Mouse (Mus musculus) testis, adult 2 months (tissue): ENCODE results near the gene Fgd2. TPM values are rescaled to one million over a fixed set of nuclear protein-coding genes. Genes with fewer than 3 reads are reported as not detected.
A peak's percentile ranks its signal among the peaks of the same experiment; 100 is the strongest.

ENCODE experiments used
- H3K27ac ChIP-seq: fragments of 200-500 bp; 2 replicates; pipeline ENCODE4 v1.5.1; 2012; ENCODE audit warnings: low read depth, low read length; ENCODE audit not compliant: control insufficient read depth, insufficient read depth
- H3K27me3 ChIP-seq: fragments of 200-500 bp; 2 replicates; pipeline ENCODE4 v1.6.1; 2012; ENCODE audit warnings: mild to moderate bottlenecking, low read length, moderate library complexity; ENCODE audit not compliant: control insufficient read depth, insufficient read depth
- H3K36me3 ChIP-seq: fragments of 200-500 bp; 2 replicates; pipeline ENCODE4 v1.6.1; 2012; ENCODE audit warnings: mild to moderate bottlenecking, low read length; ENCODE audit not compliant: control insufficient read depth, insufficient read depth
- H3K4me1 ChIP-seq: fragments of 200-500 bp; 2 replicates; pipeline ENCODE4 v1.6.1; 2012; ENCODE audit warnings: low read length; ENCODE audit not compliant: control insufficient read depth, insufficient read depth
- H3K4me3 ChIP-seq: fragments of 200-500 bp; 2 replicates; pipeline ENCODE4 v1.5.1; 2012; ENCODE audit warnings: low read depth, mild to moderate bottlenecking, low read length, moderate library complexity, mixed read lengths; ENCODE audit not compliant: control insufficient read depth
- CTCF ChIP-seq: fragments of 200-500 bp; IDR thresholded peaks from 2 replicates; pipeline ENCODE4 v1.5.1; 2012; ENCODE audit warnings: low read depth, mild to moderate bottlenecking, inconsistent platforms, low read length, moderate library complexity; ENCODE audit not compliant: control insufficient read depth, insufficient read depth, insufficient replicate concordance
- POLR2A ChIP-seq: fragments of 200-500 bp; IDR thresholded peaks from 2 replicates; pipeline ENCODE4 v1.6.1; 2012; ENCODE audit warnings: low read depth, mild to moderate bottlenecking, inconsistent platforms, low read length, moderate library complexity; ENCODE audit not compliant: control insufficient read depth
- polyA plus RNA-seq: library from polyadenylated mRNA; depleted of rRNA; stranded (reverse); fragments of >200 nt; gene quantifications from 2 replicates; pipeline ENCODE4 v1.2.3, GENCODE M21; 2012

Fgd2 gene
- polyA plus RNA-seq, 1 experiment: 33.4 TPM

DNA sequence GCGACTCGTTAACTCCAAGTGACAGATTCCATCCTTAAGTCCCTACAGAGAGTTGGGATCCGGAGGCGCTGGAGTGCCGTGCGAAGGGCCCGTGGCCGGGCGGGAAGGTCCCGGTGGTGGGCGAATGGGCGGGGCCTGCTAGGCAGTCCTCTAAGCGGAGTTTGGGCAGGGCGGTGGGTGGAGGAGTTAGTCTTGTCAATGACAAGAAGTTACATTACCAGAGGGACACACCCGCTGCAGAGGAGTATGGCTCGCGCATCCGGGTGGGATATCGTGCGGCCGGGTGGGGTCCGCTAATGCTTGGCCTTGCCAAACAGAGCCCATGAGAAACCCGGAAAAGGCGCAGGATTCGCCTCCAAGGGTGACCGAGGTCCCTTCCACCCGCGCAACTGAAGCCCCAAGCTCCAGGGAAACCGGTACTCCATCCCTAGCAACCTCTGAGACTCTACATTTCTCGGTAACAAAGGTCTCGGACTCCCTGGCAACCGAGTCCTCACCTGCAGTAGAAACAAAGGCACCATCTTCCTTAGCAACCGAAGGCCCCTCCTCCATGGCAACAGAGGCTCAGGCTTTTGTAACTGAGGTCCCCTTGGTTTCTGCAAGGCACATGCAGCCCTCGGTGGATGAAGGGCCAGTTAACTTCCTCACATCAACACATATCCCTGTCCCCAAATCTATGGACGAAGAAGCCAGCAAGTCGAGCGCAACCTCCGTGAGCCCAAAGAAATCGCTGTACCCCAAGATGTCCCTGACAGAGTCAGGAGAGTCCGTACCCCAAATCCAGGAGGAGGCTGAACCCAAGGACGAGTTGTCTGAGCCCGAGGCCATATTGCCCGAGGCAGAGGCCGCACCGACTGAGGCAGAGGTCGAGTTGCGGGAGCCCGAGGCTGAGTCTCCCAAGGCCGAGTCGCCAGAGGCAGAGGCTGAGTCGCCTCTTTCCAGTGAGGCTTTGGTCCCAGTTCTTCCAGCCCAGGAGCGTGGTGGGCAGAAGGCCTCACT, 33.9 kb upstream of the Fgd2 start:
- Histone ChIP-seq H3K27me3 (peaks cover 2% of the 10 kb centered on the region; the same call in 1 of the 2 replicates), H3K4me1 (peaks cover 44% of the 10 kb centered on the region), H3K27ac (no peak overlapping the region), H3K36me3 (no peaks in the 10 kb centered on the region), H3K4me3 (peak overlapping the region; percentile 72)
- no peak; the same call in 1 of the 2 replicates for TF ChIP-seq POLR2A
- no peak for TF ChIP-seq CTCF

DNA sequence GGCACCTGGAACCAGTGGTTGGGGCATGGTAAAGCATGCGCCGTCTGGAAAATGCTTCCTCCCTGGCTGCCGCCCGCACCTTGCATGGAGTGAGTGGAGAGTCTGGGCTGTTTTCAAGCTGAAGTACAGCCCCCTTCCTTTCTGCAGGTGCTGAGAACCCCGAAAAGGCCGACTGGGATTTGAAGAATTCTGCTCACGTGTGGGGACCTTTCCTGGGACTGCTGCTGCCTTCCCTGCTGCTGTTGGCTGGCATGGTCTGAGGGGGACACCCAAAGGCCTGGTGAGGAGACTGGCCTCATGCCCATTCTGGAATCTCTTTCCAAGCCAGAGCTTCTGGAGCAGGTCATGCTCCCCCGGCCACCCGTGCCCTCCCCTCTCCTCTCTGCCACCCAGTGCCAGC, 33.0 kb upstream of the Fgd2 start:
- Histone ChIP-seq H3K27ac (no peak overlapping the region), H3K36me3 (no peaks in the 10 kb centered on the region), H3K4me3 (peak overlapping the region; percentile 72), H3K27me3 (peaks cover 2% of the 10 kb centered on the region; the same call in 1 of the 2 replicates), H3K4me1 (peaks cover 36% of the 10 kb centered on the region)
- TF ChIP-seq POLR2A (no peak), CTCF (no peak)

DNA sequence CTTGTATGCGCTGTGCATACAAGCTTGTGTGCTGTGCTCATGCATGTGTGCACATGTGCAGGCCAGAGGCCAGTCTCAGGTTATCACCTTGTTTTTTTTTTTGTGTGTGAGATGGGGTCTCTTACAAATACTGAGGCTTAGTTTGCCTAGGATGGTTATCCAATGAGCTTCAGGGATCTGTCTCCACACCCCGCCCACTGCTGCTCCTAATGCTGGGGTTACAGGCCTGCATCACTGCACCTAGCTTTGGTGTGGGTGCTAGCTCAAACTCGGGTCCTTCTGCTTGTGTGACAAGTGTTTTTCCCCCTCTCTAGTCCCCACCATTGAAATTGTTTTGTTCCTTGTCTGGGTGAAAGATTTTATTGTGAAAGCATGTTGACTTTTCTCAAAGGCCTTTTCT, 30.5 kb upstream of the Fgd2 start:
- H3K27me3 ChIP-seq: peaks cover 2% of the 10 kb centered on the region; the same call in 1 of the 2 replicates
- H3K4me1 ChIP-seq: peaks cover 29% of the 10 kb centered on the region
- no peak overlapping the region for H3K27ac ChIP-seq

DNA sequence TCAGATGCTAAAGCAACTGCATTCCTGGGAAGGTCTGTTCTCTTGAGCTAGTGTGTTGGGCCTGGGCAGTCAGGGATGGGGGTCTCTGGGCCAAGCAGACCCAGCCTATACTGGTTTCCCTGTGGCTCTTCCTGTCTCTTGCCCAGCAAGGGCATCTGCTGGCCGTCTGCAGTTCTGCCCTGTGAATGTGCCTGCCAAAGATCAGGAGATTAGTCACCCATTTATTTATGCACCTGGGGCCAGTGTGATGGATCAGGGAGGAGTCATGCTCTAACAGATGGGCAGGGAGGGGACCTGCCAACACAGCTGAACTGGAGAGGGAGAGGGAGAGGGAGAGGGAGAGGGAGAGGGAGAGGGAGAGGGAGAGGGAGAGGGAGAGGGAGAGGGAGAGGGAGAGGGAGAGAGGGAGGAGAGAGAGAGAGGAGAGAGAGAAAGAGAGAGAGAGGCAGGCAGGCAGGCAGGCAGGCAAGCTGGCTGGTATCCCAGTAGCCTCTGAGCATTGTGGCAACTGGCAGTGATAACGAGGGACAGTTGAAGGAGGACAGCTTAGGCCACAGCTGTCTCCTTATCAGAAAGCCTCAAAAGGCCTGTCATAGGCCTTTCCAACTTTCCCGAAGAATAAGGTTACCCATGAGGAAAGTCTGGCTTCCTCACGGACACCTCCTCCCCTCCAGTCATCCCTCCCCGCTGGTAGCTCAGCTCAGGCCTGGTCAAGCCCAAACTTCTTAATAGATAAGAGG, 29.9 kb upstream of the Fgd2 start:
- Histone ChIP-seq H3K4me1 (peaks cover 25% of the 10 kb centered on the region), H3K36me3 (no peaks in the 10 kb centered on the region), H3K27ac (no peak overlapping the region), H3K4me3 (no peak overlapping the region), H3K27me3 (no peaks in the 10 kb centered on the region)
- no peak for TF ChIP-seq POLR2A
- TF ChIP-seq CTCF: no peak

More for the DNA sequence above, 30.5 kb upstream of the Fgd2 start:
- TF ChIP-seq CTCF (no peak), POLR2A (no peak)
- Histone ChIP-seq H3K4me3 (no peak overlapping the region), H3K36me3 (no peaks in the 10 kb centered on the region)

DNA sequence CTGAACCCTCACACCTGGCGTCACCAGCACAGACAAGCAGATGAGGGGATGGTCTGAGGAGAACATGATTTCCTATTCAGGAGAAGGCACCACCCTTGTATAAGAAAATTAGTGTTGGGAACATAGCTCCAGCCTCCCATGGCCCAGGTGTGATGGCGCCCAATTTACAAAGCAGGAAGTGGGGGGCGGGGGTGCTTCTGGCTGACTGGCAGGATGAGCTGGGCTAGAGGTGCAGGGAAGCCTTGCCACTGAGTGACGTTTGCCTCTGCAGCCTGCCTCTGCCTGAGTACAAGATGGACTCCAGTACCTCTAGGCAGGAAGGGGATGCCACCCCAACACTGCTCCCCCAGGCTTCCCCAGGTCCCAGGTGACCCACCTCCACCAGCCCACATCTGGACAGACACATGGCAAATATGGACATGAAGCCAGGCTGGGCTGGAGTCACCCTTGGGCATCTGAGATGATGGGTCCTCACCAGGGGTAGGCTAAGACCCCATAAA, 28.5 kb upstream of the Fgd2 start:
- peaks cover 13% of the 10 kb centered on the region for H3K4me1 ChIP-seq
- H3K27me3 ChIP-seq: no peaks in the 10 kb centered on the region
- H3K27ac ChIP-seq: no peak overlapping the region
- H3K4me3 ChIP-seq: no peak overlapping the region
- TF ChIP-seq CTCF (no peak), POLR2A (no peak)
- no peaks in the 10 kb centered on the region for H3K36me3 ChIP-seq

DNA sequence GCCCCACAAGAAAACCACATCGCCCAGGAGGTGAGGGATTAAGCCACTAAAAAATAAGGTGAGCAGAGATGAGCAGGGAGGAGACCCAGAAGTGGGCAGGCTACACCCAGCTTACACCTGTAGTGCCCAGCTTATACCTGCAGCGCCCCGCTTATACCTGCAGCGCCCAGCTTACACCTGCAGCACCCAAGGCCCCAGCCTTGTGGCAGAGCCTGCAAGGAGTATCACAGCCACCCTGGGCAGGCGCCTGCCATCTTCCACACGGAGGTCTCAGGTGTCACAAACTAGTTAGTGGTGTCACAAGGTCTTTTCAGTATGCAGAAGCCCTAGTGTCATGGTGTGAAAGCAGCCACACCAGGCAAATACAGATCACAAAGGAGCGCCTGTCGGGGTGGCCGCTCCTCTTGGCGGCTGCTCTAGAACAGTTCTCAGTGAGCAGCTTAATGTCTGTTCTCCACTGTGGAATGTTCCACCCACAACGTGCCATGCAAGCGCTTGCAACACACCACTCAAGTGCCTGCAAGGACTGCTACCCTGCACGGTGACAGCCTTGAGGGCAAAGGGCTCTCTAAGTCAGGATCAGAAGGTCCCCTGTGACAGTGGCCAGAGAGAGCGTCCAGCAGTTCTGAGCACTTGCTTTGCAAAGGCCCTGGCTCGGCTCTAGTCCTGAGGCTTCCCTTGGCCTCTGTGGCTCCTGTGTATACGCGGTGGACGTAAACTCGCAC, 24.3 kb upstream of the Fgd2 start:
- Histone ChIP-seq H3K27ac (no peak overlapping the region), H3K4me1 (no peaks in the 10 kb centered on the region), H3K4me3 (no peak overlapping the region), H3K27me3 (no peaks in the 10 kb centered on the region), H3K36me3 (no peaks in the 10 kb centered on the region)
- TF ChIP-seq POLR2A (no peak), CTCF (no peak)
